Mouse (Mus musculus): ENCODE measurements at regions not wholly inside any gene's neighbourhood (a gene's known extent, or its start where the extent isn't known, plus 50 kb on each side); places are given as distances from the start of the nearest gene placed in this dataset.
"Not testable (repeated sequence)": the region's sequence is repeated elsewhere in the genome, so short reads cannot be mapped to it uniquely, and the experiment has no call there.

DNA sequence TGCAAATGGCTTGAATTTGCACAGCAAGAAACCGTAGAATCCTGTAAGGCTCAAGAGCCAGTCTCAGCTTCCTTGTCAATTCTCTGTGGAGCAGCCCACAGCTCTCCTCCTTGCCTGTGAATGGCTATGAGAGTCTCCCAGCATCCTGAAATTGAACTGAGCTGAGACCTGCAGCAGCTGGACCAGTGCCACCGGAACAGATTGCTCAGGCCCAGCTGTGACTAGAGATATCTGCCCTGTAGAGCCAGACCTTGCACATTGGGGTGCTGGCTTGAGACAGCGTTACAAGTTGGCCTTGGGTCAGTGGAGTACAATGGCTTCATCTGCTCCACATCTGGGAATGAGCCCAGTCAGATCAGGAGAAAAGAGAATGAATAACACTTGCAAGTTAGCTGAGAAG, 390.6 kb downstream of the Tcerg1l start:
- Histone ChIP-seq H3K27ac (peak overlapping the region; percentile 51; the same call in 1 of the 2 replicates), H3K36me3 (no peaks in the 10 kb centered on the region), H3K4me1 (replicated peaks) (peaks cover 39% of the 10 kb centered on the region), H3K27me3 (ENCODE audit: insufficient read depth, poor library complexity, severe bottlenecking) (no peaks in the 10 kb centered on the region), H3K9me3 (no peaks in the 10 kb centered on the region), H3K4me3 (no peak overlapping the region)
- WGBS: 60% methylated on average over 3 of the region's 3 CpGs
- DNase-seq (ENCODE audit: low spot score): no peak

DNA sequence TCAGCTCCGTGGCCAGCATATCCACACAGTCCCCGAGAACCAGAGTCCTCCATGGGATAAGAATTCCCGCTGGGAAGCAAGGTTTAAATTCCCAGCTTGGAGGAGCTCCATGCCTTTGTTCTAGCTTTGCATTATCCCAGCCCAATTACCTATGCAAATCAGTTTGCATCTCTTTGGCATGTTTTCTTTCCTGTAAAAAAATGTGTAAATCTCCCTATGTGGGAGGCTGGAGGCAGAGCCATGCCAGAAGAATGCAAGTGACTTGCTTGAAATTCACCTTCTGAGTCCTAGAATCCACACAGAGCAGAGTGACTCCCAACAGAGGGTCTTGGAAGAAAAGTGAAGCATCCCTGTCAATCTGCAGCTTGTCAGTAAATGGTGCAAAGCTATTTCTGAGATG, 388.9 kb downstream of the Tcerg1l start:
- Histone ChIP-seq H3K4me1 (replicated peaks) (peaks cover 39% of the 10 kb centered on the region), H3K4me3 (no peak overlapping the region), H3K27ac (no peak overlapping the region), H3K27me3 (ENCODE audit: insufficient read depth, poor library complexity, severe bottlenecking) (no peaks in the 10 kb centered on the region), H3K9me3 (no peaks in the 10 kb centered on the region), H3K36me3 (no peaks in the 10 kb centered on the region)
- 34% methylated on average over 3 of the region's 3 CpGs for WGBS
- no peak for DNase-seq (ENCODE audit: low spot score)

DNA sequence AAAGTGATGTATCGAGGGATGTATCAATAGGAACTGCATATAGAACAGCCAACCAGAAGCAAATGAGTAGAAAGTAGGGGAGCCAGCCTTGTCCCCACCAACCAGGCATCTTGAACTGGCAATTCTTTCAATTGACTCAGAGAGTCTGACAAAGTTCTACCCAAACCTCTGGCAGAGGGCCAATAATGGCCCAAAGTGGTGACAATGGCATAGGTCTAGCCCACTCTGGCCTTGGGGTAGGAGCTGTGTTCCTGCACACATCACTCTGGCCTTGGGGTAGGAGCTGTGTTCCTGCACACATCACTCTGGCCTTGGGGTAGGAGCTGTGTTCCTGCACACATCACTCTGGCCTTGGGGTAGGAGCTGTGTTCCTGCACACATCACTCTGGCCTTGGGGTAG, 373.5 kb downstream of the Tcerg1l start:
- not testable (repeated sequence) for H3K9me3 ChIP-seq; H3K27me3 ChIP-seq (ENCODE audit: insufficient read depth, poor library complexity, severe bottlenecking); H3K4me1 ChIP-seq (replicated peaks); H3K36me3 ChIP-seq; H3K27ac ChIP-seq; DNase-seq (ENCODE audit: low spot score); H3K4me3 ChIP-seq
- WGBS: 83% methylated on average over 1 of the region's 1 CpGs

DNA sequence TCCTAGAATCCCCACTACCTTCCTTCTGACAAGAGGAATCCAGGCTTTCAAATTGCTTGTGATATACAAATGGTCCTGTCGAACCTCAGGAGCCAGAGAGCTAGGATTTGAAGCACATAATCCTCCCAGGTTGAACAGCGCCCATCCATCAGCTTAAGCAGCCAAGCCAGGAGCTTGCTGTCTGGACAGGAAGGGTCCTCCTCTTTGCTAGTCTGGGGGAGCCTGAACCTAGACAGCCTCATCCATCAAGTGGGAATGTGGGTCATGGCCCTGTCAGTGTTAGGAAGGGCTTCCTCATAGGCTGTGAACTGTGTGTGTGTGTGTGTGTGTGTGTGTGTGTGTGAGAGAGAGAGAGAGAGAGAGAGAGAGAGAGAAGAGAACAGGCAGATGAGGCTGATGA, 345.8 kb downstream of the Tcerg1l start:
- H3K9me3 ChIP-seq: no peaks in the 10 kb centered on the region
- no peak overlapping the region for H3K4me3 ChIP-seq
- peak; percentile 35 for DNase-seq (ENCODE audit: low spot score)
- no peaks in the 10 kb centered on the region for H3K4me1 ChIP-seq (replicated peaks)
- 60% methylated on average over 2 of the region's 2 CpGs for WGBS
- H3K27ac ChIP-seq: no peak overlapping the region
- no peaks in the 10 kb centered on the region for H3K36me3 ChIP-seq
- no peaks in the 10 kb centered on the region for H3K27me3 ChIP-seq (ENCODE audit: insufficient read depth, poor library complexity, severe bottlenecking)

DNA sequence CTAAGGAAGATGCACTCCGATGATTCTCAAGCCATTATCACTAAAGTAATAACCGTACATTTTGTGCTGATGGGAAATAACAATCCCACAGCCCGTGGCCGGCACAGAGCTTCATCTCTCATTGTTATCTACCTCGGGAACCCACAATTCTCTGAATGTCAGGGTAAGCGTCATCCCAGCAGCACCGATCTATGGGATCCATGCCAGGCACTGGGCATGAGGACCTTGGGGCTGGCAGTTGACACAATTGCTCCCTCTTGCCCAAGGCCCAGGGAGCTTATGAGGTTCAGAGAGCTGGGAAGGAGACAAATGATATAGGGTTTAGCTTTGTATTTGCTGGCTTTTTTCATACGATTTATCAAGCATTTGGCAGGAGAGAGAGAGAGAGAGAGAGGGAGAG, 342.8 kb downstream of the Tcerg1l start:
- H3K9me3 ChIP-seq: no peaks in the 10 kb centered on the region
- 89% methylated on average over 8 of the region's 8 CpGs for WGBS
- H3K27ac ChIP-seq: no peak overlapping the region
- H3K4me3 ChIP-seq: no peak overlapping the region
- no peaks in the 10 kb centered on the region for H3K36me3 ChIP-seq
- no peaks in the 10 kb centered on the region for H3K4me1 ChIP-seq (replicated peaks)
- no peak for DNase-seq (ENCODE audit: low spot score)
- no peaks in the 10 kb centered on the region for H3K27me3 ChIP-seq (ENCODE audit: insufficient read depth, poor library complexity, severe bottlenecking)

DNA sequence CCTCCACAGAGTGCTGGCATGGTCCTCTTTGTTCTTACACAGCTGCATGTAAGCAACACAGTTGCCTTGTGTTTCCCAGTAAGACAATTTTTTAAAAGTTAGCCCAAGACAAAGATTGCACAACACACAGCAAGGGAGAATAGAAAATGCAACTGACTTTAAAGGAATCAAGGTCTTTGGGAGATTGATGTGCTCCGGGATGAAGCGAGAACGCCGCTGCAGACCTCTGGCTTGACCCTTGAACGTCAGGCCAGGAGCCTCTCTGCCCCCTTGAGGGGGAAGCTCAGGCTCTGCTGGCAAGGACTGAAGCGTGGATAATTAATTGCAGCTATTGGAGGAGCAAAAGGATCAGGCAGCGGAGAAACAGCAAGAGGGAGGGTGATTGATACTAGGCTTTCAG, 336.4 kb downstream of the Tcerg1l start:
- peak overlapping the region; percentile 57 for H3K27ac ChIP-seq
- peak; percentile 53 for DNase-seq (ENCODE audit: low spot score)
- no peaks in the 10 kb centered on the region for H3K9me3 ChIP-seq
- no peaks in the 10 kb centered on the region for H3K27me3 ChIP-seq (ENCODE audit: insufficient read depth, poor library complexity, severe bottlenecking)
- H3K4me3 ChIP-seq: no peak overlapping the region
- H3K4me1 ChIP-seq (replicated peaks): peaks cover 10% of the 10 kb centered on the region
- WGBS: 10% methylated on average over 7 of the region's 7 CpGs
- no peaks in the 10 kb centered on the region for H3K36me3 ChIP-seq

DNA sequence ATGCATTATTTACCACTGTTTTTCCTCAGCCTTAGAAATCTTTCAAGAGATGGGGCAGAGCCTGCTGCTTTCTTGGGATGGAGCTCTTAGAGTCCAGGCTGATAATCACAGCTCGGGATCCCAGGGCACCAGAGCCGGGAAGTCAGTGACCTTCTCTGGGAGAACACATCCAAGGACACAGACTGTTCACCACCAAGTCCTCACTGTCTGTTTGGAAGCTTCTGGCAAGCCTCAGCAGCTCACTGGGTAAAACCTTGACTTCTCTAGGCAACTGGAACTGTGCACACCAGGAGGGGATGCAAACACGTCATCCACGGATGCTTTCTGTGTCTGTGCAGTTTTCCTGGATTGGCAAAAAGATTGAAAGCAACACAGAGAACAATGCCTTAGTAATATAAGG, 330.6 kb downstream of the Tcerg1l start:
- H3K27me3 ChIP-seq (ENCODE audit: insufficient read depth, poor library complexity, severe bottlenecking): no peaks in the 10 kb centered on the region
- H3K27ac ChIP-seq: 0 out of 2 replicates have a peak overlapping the region, but pooled peaks have one; percentile 8
- 71% methylated on average over 4 of the region's 4 CpGs for WGBS
- no peaks in the 10 kb centered on the region for H3K9me3 ChIP-seq
- 0 out of 2 replicates have a peak, but pooled peaks cover 9% of the 10 kb centered on the region for H3K4me1 ChIP-seq (replicated peaks)
- no peak for DNase-seq (ENCODE audit: low spot score)
- no peaks in the 10 kb centered on the region for H3K36me3 ChIP-seq
- H3K4me3 ChIP-seq: no peak overlapping the region

DNA sequence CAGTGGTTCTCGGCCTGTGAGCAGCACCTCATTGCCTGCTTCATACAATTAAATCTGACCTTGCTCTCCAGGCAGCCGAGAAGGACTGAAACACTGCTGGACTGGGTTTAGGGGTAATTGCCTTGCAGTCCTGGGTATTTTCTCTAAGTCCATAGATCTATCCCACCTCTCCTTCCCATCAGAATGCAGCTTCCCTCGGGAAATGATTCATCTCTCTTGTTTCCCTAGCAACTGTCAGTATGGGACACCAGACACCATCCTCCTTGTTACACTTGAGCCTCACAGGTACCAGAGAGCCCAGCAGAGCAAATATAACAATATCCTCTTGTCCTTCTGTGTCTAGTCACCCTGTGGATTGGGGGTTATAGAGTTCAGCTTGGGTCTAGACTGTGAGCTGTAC, 322.3 kb downstream of the Tcerg1l start:
- 74% methylated on average over 3 of the region's 3 CpGs for WGBS
- Histone ChIP-seq H3K9me3 (no peaks in the 10 kb centered on the region), H3K4me1 (replicated peaks) (0 out of 2 replicates have a peak, but pooled peaks cover 4% of the 10 kb centered on the region), H3K27ac (no peak overlapping the region), H3K36me3 (no peaks in the 10 kb centered on the region), H3K4me3 (no peak overlapping the region), H3K27me3 (ENCODE audit: insufficient read depth, poor library complexity, severe bottlenecking) (no peaks in the 10 kb centered on the region)
- DNase-seq (ENCODE audit: low spot score): no peak

DNA sequence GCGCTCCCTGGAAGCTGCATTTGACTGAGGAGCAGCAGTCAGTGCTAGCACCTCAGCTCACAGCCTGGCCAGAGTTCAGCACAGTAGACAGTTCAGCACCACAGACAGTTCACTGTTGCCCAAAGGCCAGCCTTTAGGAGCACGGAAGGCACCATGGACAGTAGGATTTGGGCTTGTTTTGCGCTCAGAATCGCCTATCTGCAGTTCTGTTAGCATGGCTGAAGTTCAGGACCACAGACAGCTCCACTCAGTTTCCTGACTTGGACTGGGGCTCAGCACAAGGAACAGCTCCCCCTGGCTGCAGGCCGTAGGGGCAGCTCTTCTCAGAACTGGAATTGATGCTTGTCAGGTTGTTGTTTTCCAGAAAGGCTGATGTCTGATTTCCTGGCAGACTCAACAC, 313.6 kb downstream of the Tcerg1l start:
- WGBS: 16% methylated on average over 5 of the region's 5 CpGs
- Histone ChIP-seq H3K27ac (no peak overlapping the region), H3K4me3 (no peak overlapping the region)

DNA sequence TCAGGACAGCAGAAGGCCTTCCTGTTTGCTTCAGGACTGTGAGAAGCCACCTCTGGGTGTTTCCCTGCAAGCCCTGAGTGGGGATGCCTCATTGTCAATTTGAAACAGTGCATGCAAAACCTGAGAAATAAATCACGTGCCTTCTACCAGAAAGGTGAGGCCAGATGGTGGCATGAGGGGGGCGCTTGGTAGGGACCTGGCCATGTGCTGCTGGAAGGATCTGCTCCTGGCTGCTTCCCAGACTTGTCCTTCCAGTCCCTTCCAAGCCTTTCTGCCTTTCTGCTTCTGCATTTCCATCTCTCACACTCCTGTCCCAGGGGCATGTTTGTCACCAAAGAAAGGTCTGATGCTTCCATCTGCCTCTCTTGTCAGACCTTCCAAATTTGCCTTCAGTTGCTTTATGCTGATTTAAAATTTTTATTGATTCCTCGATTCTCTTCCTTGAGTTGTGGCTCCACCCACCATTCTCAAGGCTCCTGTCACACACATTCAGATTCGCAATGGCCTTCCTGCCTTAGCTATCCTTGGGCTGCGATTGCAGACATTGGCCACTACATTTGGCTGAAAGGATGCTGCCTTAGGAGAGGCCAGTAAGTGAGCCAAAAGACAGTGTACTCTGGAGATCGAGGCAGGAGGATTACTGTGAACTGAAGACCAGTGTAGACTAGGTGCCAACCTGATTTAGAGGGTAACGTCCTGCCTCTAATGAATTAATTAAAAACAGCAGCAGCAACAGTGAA, 289.9 kb downstream of the Tcerg1l start:
- no peaks in the 10 kb centered on the region for H3K4me1 ChIP-seq (replicated peaks)
- H3K36me3 ChIP-seq: no peaks in the 10 kb centered on the region
- no peak overlapping the region for H3K27ac ChIP-seq
- WGBS: 72% methylated on average over 7 of the region's 7 CpGs
- H3K4me3 ChIP-seq: no peak overlapping the region
- no peaks in the 10 kb centered on the region for H3K9me3 ChIP-seq
- no peaks in the 10 kb centered on the region for H3K27me3 ChIP-seq (ENCODE audit: insufficient read depth, poor library complexity, severe bottlenecking)
- DNase-seq (ENCODE audit: low spot score): no peak

More for the DNA sequence above, 313.6 kb downstream of the Tcerg1l start:
- DNase-seq (ENCODE audit: low spot score): peak; percentile 88
- Histone ChIP-seq H3K4me1 (replicated peaks) (no peaks in the 10 kb centered on the region), H3K36me3 (no peaks in the 10 kb centered on the region), H3K9me3 (no peaks in the 10 kb centered on the region), H3K27me3 (ENCODE audit: insufficient read depth, poor library complexity, severe bottlenecking) (no peaks in the 10 kb centered on the region)

DNA sequence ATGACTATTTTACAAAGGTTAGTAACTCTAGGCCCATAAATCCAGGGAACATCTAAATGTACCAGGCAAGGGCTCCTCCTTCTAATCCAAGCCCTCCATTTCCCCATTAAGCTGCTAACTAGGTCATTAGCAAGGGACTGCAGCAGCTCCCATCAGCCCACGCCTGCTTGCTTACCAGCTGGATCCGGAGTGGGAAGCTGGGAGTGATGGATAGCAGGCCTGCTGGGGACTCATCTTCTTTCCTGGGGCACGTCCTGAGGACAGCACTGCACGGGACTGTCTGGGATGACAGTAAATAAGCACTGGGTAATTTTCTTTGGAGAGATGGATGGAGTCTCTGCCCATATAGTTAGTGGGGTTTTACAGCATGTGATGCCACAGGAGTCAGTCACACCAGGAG, 276.0 kb downstream of the Tcerg1l start:
- Histone ChIP-seq H3K4me1 (replicated peaks) (0 out of 2 replicates have a peak, but pooled peaks cover 5% of the 10 kb centered on the region), H3K36me3 (no peaks in the 10 kb centered on the region), H3K27ac (0 out of 2 replicates have a peak overlapping the region, but pooled peaks have one; percentile 41), H3K27me3 (ENCODE audit: insufficient read depth, poor library complexity, severe bottlenecking) (no peaks in the 10 kb centered on the region), H3K4me3 (no peak overlapping the region), H3K9me3 (no peaks in the 10 kb centered on the region)
- DNase-seq (ENCODE audit: low spot score): no peak
- 39% methylated on average over 4 of the region's 4 CpGs for WGBS

DNA sequence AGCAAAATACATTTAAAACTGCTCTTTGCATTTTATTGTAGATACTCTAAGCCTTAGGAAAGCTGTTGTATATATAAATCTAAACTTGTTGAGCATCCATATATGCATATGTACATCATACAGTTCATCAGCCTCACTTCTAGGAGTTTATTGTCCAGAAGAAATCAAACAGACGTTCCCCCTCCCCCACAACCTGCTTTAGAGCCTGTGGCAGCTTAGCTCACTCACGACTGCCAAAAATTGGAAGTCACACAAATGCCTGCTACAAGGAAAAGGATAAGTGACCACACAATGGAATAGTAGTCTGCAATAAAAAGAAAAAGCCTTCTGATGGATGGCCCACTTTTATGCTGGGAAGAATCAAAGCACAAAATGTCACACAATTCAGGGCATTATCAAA, 267.8 kb downstream of the Tcerg1l start:
- Histone ChIP-seq H3K27me3 (ENCODE audit: insufficient read depth, poor library complexity, severe bottlenecking) (no peaks in the 10 kb centered on the region), H3K9me3 (no peaks in the 10 kb centered on the region), H3K4me1 (replicated peaks) (no peaks in the 10 kb centered on the region), H3K36me3 (no peaks in the 10 kb centered on the region), H3K27ac (no peak overlapping the region), H3K4me3 (no peak overlapping the region)
- no peak for DNase-seq (ENCODE audit: low spot score)
- 63% methylated on average over 2 of the region's 2 CpGs for WGBS

DNA sequence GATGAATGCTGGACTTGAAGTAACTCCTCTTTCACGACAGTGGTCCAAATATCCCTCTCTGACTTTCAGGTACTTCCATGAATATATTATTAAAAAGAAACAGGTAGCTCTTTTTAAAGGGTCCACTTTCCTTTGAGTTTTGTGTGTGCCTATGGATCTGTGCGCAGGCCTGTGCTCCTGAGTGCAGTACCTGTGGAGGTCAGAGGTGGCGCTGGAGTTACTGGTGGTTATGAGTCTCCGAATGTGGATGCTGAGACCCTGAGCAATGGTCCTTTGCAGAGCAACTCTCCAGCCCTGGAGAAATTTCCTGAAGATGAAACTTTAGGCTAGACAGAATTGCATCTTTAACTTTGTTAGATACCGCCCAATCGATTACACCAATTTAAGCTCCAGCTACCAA, 264.1 kb downstream of the Tcerg1l start:
- no peaks in the 10 kb centered on the region for H3K36me3 ChIP-seq
- no peaks in the 10 kb centered on the region for H3K9me3 ChIP-seq
- no peaks in the 10 kb centered on the region for H3K4me1 ChIP-seq (replicated peaks)
- no peak for DNase-seq (ENCODE audit: low spot score)
- 88% methylated on average over 6 of the region's 6 CpGs for WGBS
- no peak overlapping the region for H3K4me3 ChIP-seq
- no peaks in the 10 kb centered on the region for H3K27me3 ChIP-seq (ENCODE audit: insufficient read depth, poor library complexity, severe bottlenecking)
- no peak overlapping the region for H3K27ac ChIP-seq

DNA sequence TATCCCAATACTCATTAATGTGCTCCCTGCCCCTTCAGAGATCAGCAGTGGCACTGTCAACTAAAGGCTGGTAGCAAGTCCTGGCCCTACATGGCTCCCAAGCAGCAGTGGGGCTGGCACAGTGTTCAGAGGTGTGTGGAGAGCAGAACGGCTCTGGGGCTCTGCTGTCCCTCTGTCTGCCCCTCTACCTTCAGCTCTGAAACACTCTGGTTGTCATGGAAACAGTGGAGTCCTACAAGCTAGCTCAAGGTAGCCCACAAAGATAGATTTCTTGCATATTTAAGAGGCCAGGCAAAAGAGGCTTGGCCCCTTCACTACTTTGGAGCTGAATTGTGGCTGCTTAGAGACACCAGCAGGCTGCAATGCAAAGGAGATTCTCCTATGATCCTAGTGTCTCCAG, 259.6 kb downstream of the Tcerg1l start:
- H3K36me3 ChIP-seq: no peaks in the 10 kb centered on the region
- DNase-seq (ENCODE audit: low spot score): no peak
- no peaks in the 10 kb centered on the region for H3K4me1 ChIP-seq (replicated peaks)
- 58% methylated on average over 1 of the region's 1 CpGs for WGBS
- H3K4me3 ChIP-seq: no peak overlapping the region
- no peak overlapping the region for H3K27ac ChIP-seq
- no peaks in the 10 kb centered on the region for H3K9me3 ChIP-seq
- no peaks in the 10 kb centered on the region for H3K27me3 ChIP-seq (ENCODE audit: insufficient read depth, poor library complexity, severe bottlenecking)

All from hindbrain, embryonic 10.5 days (tissue).